Mouse (Mus musculus) brain, embryonic 14.5 days (tissue): ENCODE measurements around the gene 1700022I11Rik. TPM values are rescaled to one million over a fixed set of nuclear protein-coding genes. Genes with fewer than 3 reads are reported as not detected.

ENCODE experiments used
- DNase-seq: peaks from one replicate; pipeline ENCODE4 v3.0.0-alpha.2; 2011; ENCODE audit warnings: low read depth
- CTCF ChIP-seq: fragments of 200-500 bp; IDR thresholded peaks from 2 replicates; pipeline ENCODE4 v1.5.1; 2012; ENCODE audit warnings: inconsistent platforms, mild to moderate bottlenecking, moderate library complexity, borderline replicate concordance; ENCODE audit not compliant: insufficient read depth, insufficient read length; ENCODE audit errors: extremely low read depth
- POLR2A ChIP-seq: fragments of 200-500 bp; IDR thresholded peaks from 2 replicates; pipeline ENCODE4 v1.6.1; 2012; ENCODE audit warnings: mild to moderate bottlenecking, inconsistent platforms, borderline replicate concordance; ENCODE audit not compliant: poor library complexity, insufficient read depth, insufficient read length, severe bottlenecking; ENCODE audit errors: extremely low read depth
- polyA plus RNA-seq: library from polyadenylated mRNA; depleted of rRNA; stranded (reverse); fragments of >200 nt; gene quantifications from 2 replicates; pipeline ENCODE4 v1.2.3, GENCODE M21; 2012; rRNA removed

Gene 1700022I11Rik
- polyA plus RNA-seq, 1 experiment: not detected

- DNase-seq: no peak
- TF ChIP-seq CTCF (no peak), POLR2A (no peak)
These were observed 63.1 kb downstream of the 1700022I11Rik start for GRCm38 (mm10) chr4:43032501-43032900.

Other genes starting within 250 kb of the 1700022I11Rik start
- gene 4930578G10Rik, start 234.1 kb upstream of the 1700022I11Rik start, polyA plus RNA-seq: 0.19 and 0.23 TPM in 2 replicates
- not detected in 2 replicates for gene Ccl19, start 213.0 kb upstream of the 1700022I11Rik start, polyA plus RNA-seq
- 1.9 and 2.2 TPM in 2 replicates for gene Ccl21a, start 195.6 kb upstream of the 1700022I11Rik start, polyA plus RNA-seq
- 0.03 TPM in 1 of 2 replicates, not detected in the other for gene Fam205a1, start 115.7 kb upstream of the 1700022I11Rik start, polyA plus RNA-seq
- gene Gm12394, start 112.8 kb upstream of the 1700022I11Rik start, polyA plus RNA-seq: 0.01 and 0.05 TPM in 2 replicates
- gene Fam205c, start 95.4 kb upstream of the 1700022I11Rik start, polyA plus RNA-seq: not detected in 2 replicates
- 42.3 and 58.2 TPM in 2 replicates for gene Phf24, start 52.9 kb upstream of the 1700022I11Rik start, polyA plus RNA-seq
- gene Dnajb5, start 19.8 kb upstream of the 1700022I11Rik start, polyA plus RNA-seq: 72.1 and 101 TPM in 2 replicates
- 203 and 264 TPM in 2 replicates for gene Vcp, start 30.9 kb downstream of the 1700022I11Rik start, polyA plus RNA-seq
- 26.9 and 44.7 TPM in 2 replicates for gene Fancg, start 40.9 kb downstream of the 1700022I11Rik start, polyA plus RNA-seq
- 34.1 and 34.9 TPM in 2 replicates for gene Pigo, start 56.2 kb downstream of the 1700022I11Rik start, polyA plus RNA-seq
- 106 and 168 TPM in 2 replicates for gene Stoml2, start 62.1 kb downstream of the 1700022I11Rik start, polyA plus RNA-seq
- 38.3 and 51.3 TPM in 2 replicates for gene Fam214b, start 76.6 kb downstream of the 1700022I11Rik start, polyA plus RNA-seq
- gene Unc13b, start 89.3 kb downstream of the 1700022I11Rik start, polyA plus RNA-seq: 51.3 and 65.5 TPM in 2 replicates